Mouse (Mus musculus): ENCODE measurements around the gene Med13l. TPM values are rescaled to one million over a fixed set of nuclear protein-coding genes. Genes with fewer than 3 reads are reported as not detected.

Gene Med13l
- polyA plus RNA-seq, 1 experiment, result 19.3 TPM

DNA sequence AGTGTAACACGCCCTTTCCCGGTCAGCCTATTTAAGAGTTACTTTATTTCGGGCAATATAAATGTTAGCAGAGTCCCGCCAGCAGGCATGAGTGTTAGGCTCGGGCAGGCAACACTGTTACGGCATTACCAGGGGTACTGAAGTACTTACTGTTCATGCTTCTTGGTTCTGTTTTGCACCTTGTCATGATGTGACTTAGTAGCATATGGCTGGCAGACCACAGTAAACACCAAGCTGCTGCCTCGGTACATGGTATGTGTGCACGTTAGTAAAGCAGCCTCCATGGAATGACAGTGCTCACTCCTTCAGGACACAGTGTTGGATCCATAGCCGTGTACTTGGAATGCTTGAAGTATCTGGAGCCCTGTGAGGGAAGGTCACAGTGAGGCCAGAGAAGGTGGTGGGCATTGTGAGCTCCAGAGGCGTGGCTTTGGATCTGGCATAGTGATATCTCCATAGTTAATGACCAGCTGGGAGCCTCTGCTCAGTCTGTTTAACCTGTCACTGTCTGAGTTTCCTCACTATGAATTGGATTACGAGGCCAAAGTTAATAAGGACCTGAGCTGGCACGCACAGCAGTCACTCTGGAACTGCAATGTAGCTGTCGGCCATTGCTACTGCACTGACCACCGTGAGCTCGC is 36.1 kb downstream of the Med13l start:
- TF ChIP-seq POLR2A (IDR thresholded peaks at IDR 0.05; ENCODE audit: low read depth, low read length) (no peak), CTCF (IDR thresholded peaks at IDR 0.05; ENCODE audit: extremely low read depth, insufficient read depth, insufficient read length, insufficient replicate concordance) (no peak)
- WGBS, result 95% methylated on average over 15 of the region's 15 CpGs
- peaks cover 2% of the 10 kb centered on the region; the same call in 1 of the 2 replicates for H3K36me3 ChIP-seq (ENCODE audit: control insufficient read depth, insufficient read depth, low read length)
- H3K27ac ChIP-seq (ENCODE audit: insufficient read depth, low read length), result no peak overlapping the region
- no peak for DNase-seq (ENCODE audit: low read depth in 1 of 2, low spot score in 2 of 2)
- H3K4me1 ChIP-seq (ENCODE audit: control insufficient read depth, insufficient read depth, insufficient read length), result peaks cover 15% of the 10 kb centered on the region
- H3K27me3 ChIP-seq (ENCODE audit: control insufficient read depth, insufficient read depth, low read length), result no peaks in the 10 kb centered on the region
- H3K4me3 ChIP-seq (ENCODE audit: extremely low read depth, insufficient read depth, insufficient read length), result no peak overlapping the region

DNA sequence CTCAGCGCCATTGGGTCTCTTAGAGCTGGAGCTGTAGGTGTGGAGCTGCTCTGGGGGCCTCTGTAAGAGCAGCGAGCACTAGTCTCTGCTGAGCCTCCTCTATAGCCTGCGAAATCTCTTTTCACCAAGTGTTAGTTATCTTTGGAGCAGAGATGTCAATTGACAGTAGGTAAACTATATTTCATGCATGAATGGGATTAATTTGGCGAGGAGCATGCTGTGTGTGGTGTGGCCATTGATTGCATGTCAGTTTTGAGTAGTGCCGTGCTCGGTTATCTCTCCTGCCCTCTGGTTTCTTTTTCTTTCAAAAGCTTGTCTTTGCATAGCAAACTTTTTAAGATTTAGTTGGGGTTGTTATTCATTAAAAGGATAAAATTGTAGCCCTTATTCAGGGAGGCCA is 38.1 kb downstream of the Med13l start:
- Histone ChIP-seq H3K27me3 (ENCODE audit: control insufficient read depth, insufficient read depth, low read length) (no peaks in the 10 kb centered on the region), H3K4me3 (ENCODE audit: extremely low read depth, insufficient read depth, insufficient read length) (no peak overlapping the region), H3K36me3 (ENCODE audit: control insufficient read depth, insufficient read depth, low read length) (peaks cover 2% of the 10 kb centered on the region; the same call in 1 of the 2 replicates), H3K27ac (ENCODE audit: insufficient read depth, low read length) (no peak overlapping the region), H3K4me1 (ENCODE audit: control insufficient read depth, insufficient read depth, insufficient read length) (peaks cover 13% of the 10 kb centered on the region; the same call in 1 of the 2 replicates)
- no peak for DNase-seq (ENCODE audit: low read depth in 1 of 2, low spot score in 2 of 2)
- TF ChIP-seq CTCF (IDR thresholded peaks at IDR 0.05; ENCODE audit: extremely low read depth, insufficient read depth, insufficient read length, insufficient replicate concordance), result no peak
- TF ChIP-seq POLR2A (IDR thresholded peaks at IDR 0.05; ENCODE audit: low read depth, low read length), result no peak
- WGBS, result 82% methylated on average over 6 of the region's 6 CpGs

DNA sequence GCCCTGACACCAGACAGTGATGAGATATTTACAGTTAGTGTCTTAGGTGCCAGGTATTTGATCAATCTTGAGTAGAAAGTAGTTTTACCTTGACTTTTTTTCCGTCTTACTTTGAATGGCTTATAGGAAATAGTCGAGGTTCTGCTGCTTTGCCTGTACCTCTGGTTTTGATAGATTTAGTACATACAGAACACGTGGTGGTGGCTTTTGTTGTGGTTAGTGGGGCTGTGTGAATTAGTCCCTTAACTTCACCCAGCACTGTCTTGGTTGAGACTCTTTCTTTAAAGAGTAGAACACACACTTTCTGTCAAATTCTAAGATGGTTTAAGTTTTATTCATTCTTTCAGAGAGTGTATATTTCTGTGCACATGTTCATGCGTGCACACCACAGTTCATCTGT is 41.0 kb downstream of the Med13l start:
- WGBS, result 31% methylated on average over 4 of the region's 4 CpGs
- Histone ChIP-seq H3K4me1 (ENCODE audit: control insufficient read depth, insufficient read depth, insufficient read length) (peaks cover 13% of the 10 kb centered on the region; the same call in 1 of the 2 replicates), H3K36me3 (ENCODE audit: control insufficient read depth, insufficient read depth, low read length) (no peaks in the 10 kb centered on the region), H3K27ac (ENCODE audit: insufficient read depth, low read length) (no peak overlapping the region), H3K27me3 (ENCODE audit: control insufficient read depth, insufficient read depth, low read length) (no peaks in the 10 kb centered on the region), H3K4me3 (ENCODE audit: extremely low read depth, insufficient read depth, insufficient read length) (no peak overlapping the region)
- TF ChIP-seq CTCF (IDR thresholded peaks at IDR 0.05; ENCODE audit: extremely low read depth, insufficient read depth, insufficient read length, insufficient replicate concordance), result no peak
- no peak for TF ChIP-seq POLR2A (IDR thresholded peaks at IDR 0.05; ENCODE audit: low read depth, low read length)
- DNase-seq (ENCODE audit: low read depth in 1 of 2, low spot score in 2 of 2), result no peak

DNA sequence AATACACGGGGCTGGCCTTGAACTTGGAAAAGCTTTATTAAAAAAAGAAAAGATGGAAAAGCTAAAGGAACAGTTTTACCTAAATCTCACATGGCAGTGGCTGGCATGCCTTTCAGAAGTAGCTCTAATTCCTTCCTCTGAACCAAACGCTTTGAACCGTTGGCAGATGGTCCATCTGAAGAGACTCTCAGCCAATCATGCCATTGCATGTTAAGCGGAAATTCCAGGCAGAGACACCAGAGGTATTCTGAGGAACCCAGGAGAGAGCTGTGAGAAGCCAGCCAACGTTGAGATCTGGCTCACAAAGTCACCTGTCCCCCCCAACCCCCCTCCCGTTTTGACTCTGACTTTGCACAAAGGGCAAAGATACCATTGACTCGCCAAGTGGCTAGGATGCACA is 42.2 kb downstream of the Med13l start:
- Histone ChIP-seq H3K4me3 (ENCODE audit: extremely low read depth, insufficient read depth, insufficient read length) (no peak overlapping the region), H3K4me1 (ENCODE audit: control insufficient read depth, insufficient read depth, insufficient read length) (peaks cover 16% of the 10 kb centered on the region; the same call in 1 of the 2 replicates), H3K36me3 (ENCODE audit: control insufficient read depth, insufficient read depth, low read length) (no peaks in the 10 kb centered on the region), H3K27me3 (ENCODE audit: control insufficient read depth, insufficient read depth, low read length) (no peaks in the 10 kb centered on the region), H3K27ac (ENCODE audit: insufficient read depth, low read length) (no peak overlapping the region)
- TF ChIP-seq POLR2A (IDR thresholded peaks at IDR 0.05; ENCODE audit: low read depth, low read length) (no peak), CTCF (IDR thresholded peaks at IDR 0.05; ENCODE audit: extremely low read depth, insufficient read depth, insufficient read length, insufficient replicate concordance) (no peak)
- 80% methylated on average over 7 of the region's 7 CpGs for WGBS
- no peak for DNase-seq (ENCODE audit: low read depth in 1 of 2, low spot score in 2 of 2)

DNA sequence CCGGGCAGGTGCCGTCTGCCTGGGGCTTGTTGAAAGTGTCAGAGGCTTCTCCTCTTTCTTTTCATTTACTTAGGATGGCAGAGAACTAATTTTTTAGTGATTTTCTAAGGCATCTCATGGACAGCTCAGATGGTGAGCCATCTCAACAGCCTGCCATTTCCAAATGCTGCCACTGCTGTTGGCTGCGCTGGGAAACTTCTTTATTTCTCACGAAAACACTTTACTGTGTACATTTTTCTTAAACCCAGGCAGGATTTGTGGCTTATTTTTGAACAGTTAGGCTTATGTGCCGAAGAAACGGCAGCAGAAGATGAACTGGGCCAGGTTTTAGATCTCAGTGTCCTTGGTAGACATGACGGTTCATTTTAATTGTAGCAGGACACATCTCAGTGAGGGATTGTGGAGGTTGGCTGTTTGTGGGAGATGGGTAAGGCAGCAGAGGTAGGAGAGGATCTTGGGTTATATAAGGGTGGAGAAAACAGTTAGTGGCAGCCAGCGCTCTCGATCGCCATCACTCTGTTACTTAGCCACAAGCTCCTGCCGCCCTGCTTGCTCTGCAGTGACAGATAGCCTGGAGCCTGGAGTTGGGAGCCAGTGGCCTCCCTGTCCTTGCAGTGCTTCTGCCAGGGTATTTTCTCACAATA is 45.1 kb downstream of the Med13l start:
- no peak overlapping the region for H3K4me3 ChIP-seq (ENCODE audit: extremely low read depth, insufficient read depth, insufficient read length)
- H3K27ac ChIP-seq (ENCODE audit: insufficient read depth, low read length), result no peak overlapping the region
- peaks cover 10% of the 10 kb centered on the region; the same call in 1 of the 2 replicates for H3K4me1 ChIP-seq (ENCODE audit: control insufficient read depth, insufficient read depth, insufficient read length)
- H3K27me3 ChIP-seq (ENCODE audit: control insufficient read depth, insufficient read depth, low read length), result no peaks in the 10 kb centered on the region
- WGBS, result 87% methylated on average over 11 of the region's 11 CpGs
- DNase-seq (ENCODE audit: low read depth in 1 of 2, low spot score in 2 of 2), result no peak
- H3K36me3 ChIP-seq (ENCODE audit: control insufficient read depth, insufficient read depth, low read length), result peaks cover 1% of the 10 kb centered on the region; the same call in 1 of the 2 replicates
- TF ChIP-seq POLR2A (IDR thresholded peaks at IDR 0.05; ENCODE audit: low read depth, low read length) (no peak), CTCF (IDR thresholded peaks at IDR 0.05; ENCODE audit: extremely low read depth, insufficient read depth, insufficient read length, insufficient replicate concordance) (no peak)

DNA sequence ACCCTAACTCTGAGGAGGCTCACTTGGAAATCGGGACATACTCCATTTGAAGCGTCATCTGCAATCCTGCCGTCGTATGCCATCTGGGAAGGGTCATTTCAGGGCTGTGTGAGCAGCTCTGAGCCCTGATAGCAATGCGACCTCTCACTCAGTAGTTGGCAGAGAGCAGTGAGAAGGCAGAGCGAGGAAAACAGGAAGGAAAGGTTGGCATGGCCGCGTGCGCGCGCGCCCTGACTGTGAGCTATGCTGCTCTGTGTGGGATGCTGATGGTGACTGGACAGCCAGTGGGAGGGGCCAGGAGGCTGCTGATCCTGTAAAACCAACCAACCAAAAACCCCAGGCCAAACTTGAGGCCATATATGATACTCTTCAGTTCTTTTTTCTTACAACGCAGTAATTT is 46.2 kb downstream of the Med13l start:
- peaks cover 1% of the 10 kb centered on the region; the same call in 1 of the 2 replicates for H3K36me3 ChIP-seq (ENCODE audit: control insufficient read depth, insufficient read depth, low read length)
- TF ChIP-seq CTCF (IDR thresholded peaks at IDR 0.05; ENCODE audit: extremely low read depth, insufficient read depth, insufficient read length, insufficient replicate concordance) (no peak), POLR2A (IDR thresholded peaks at IDR 0.05; ENCODE audit: low read depth, low read length) (no peak)
- 37% methylated on average over 13 of the region's 13 CpGs for WGBS
- DNase-seq (ENCODE audit: low read depth in 1 of 2, low spot score in 2 of 2), result no peak
- no peak overlapping the region for H3K27ac ChIP-seq (ENCODE audit: insufficient read depth, low read length)
- no peak overlapping the region for H3K4me3 ChIP-seq (ENCODE audit: extremely low read depth, insufficient read depth, insufficient read length)
- peaks cover 6% of the 10 kb centered on the region; the same call in 1 of the 2 replicates for H3K4me1 ChIP-seq (ENCODE audit: control insufficient read depth, insufficient read depth, insufficient read length)
- no peaks in the 10 kb centered on the region for H3K27me3 ChIP-seq (ENCODE audit: control insufficient read depth, insufficient read depth, low read length)

DNA sequence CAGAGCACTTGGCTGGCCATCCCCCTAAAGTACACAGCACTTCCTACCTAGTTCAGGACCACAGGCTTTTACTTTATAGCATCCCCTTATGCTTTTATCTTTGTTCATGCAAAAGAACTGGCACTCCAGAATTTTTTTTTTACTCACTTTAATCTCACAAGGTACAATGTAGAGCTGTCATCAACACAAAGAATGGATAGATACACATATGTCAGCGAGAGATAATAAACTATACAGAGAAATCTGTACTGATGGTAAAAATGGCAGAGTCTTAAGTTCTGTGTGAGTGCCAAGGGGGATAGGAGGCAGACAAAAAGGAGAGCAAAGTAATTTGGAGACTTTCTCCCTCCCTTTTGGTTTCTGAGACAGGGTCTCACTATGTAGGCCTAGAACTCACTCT is 47.4 kb downstream of the Med13l start:
- TF ChIP-seq POLR2A (IDR thresholded peaks at IDR 0.05; ENCODE audit: low read depth, low read length), result no peak
- Histone ChIP-seq H3K4me1 (ENCODE audit: control insufficient read depth, insufficient read depth, insufficient read length) (peaks cover 8% of the 10 kb centered on the region; the same call in 1 of the 2 replicates), H3K36me3 (ENCODE audit: control insufficient read depth, insufficient read depth, low read length) (peaks cover 1% of the 10 kb centered on the region; the same call in 1 of the 2 replicates), H3K27me3 (ENCODE audit: control insufficient read depth, insufficient read depth, low read length) (no peaks in the 10 kb centered on the region), H3K27ac (ENCODE audit: insufficient read depth, low read length) (no peak overlapping the region), H3K4me3 (ENCODE audit: extremely low read depth, insufficient read depth, insufficient read length) (no peak overlapping the region)
- WGBS, result 84% methylated on average over 1 of the region's 1 CpGs
- no peak for DNase-seq (ENCODE audit: low read depth in 1 of 2, low spot score in 2 of 2)

Measured in spleen, adult 2 months (tissue).